20 mouse cellular contexts compared by ENCODE assay signal in the genomic region with DNA sequence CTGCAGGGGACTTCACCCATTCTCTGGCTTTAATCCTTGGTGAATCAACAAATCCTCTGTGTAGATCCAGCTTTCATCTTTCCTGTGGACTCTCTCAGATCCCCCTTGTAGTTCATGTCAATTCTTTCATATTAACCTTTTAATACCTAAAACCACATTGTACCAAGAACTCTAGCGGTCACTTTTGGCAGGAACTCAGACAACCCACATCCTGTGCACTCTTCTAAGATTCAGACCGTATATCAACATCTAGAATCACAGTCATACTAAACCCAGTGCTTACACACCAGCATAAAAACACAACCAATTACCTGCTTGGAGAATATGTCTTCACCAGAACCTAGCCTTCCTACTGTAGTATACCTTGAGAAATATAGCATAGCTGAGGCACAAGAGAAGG.
DNase-seq lines count a peak whose midpoint lies in the region; ATAC-seq lines count a peak whose summit lies in the region.
"Had no signal": no experiment of that assay in that cellular context is flagged by ENCODE, and none has a peak within 500 bp of the region (broad histone marks: within the 10 kb centered on the region; RNA-seq: fewer than 3 reads in every experiment).

No protein-coding gene starts in this region.

- peak; percentile 73 for ATAC-seq in activated CD4-positive, CD25-positive, alpha-beta regulatory T cell, adult 4 months
- ATAC-seq in hematopoietic stem cell, adult 5-6 weeks (replicated peaks in 1 of 2; ENCODE audit: insufficient read depth in 1 of 2, low FRiP score in 2 of 2, low TSS enrichment in 1 of 2, low read depth in 1 of 2, poor library complexity in 2 of 2, severe bottlenecking in 2 of 2), result peak; percentile 60 to 83
- peak; percentile 23; the same call in 1 of the 2 replicates for ATAC-seq in megakaryocyte progenitor cell, adult 5-6 weeks (replicated peaks; ENCODE audit: poor library complexity)
- no peak for ATAC-seq in erythroblast, adult 5-6 weeks (replicated peaks; ENCODE audit: low FRiP score, poor library complexity, severe bottlenecking)
- ATAC-seq: CD4-positive, CD25-positive, alpha-beta regulatory T cell, adult 4 months; forebrain, embryonic 14.5 days; forebrain, postnatal 0 days; Patski had no signal

- no peak for DNase-seq in gastrocnemius, postnatal 25 days
- no peak for DNase-seq in spleen, postnatal 36 days (ENCODE audit: low spot score in 2 of 2)
- DNase-seq: adrenal gland, adult 2 months; adrenal gland, postnatal 10 days; adrenal gland, postnatal 25 days; B cell, adult 2 months; cerebellum, adult 11 months; cerebellum, adult 18-20 months; cerebellum, adult 8-10 months; cerebellum, adult 9-11 months; cerebellum, postnatal 14 days; cerebellum, postnatal 36 days; forebrain, postnatal 0 days had no signal
